Mouse (Mus musculus) kidney, embryonic 16.5 days (tissue): ENCODE data around the gene Gnpat. TPM values are rescaled to one million over a fixed set of nuclear protein-coding genes. Genes with fewer than 3 reads are reported as not detected.

Experiments used
- ATAC-seq: fragments of 200-750 bp; cut with Nextera tagmentation; 2 replicates; pipeline ENCODE4 v1.8.0; 2017; ENCODE audit warnings: moderate TSS enrichment; ENCODE audit not compliant: low FRiP score, low TSS enrichment
- H3K27ac ChIP-seq: fragments of 300-500 bp; sonication (generic); 2 replicates; pipeline ENCODE4 v1.5.1; 2014; ENCODE audit warnings: low read length
- H3K27me3 ChIP-seq: fragments of 300-500 bp; sonication (generic); 2 replicates; pipeline ENCODE4 v1.6.1; 2014; ENCODE audit warnings: low read length, control low read depth, mixed read lengths; ENCODE audit not compliant: insufficient read depth
- H3K36me3 ChIP-seq: fragments of 300-500 bp; sonication (generic); 2 replicates; pipeline ENCODE4 v1.6.1; 2014; ENCODE audit warnings: low read length, control low read depth, mixed read lengths; ENCODE audit not compliant: insufficient read depth
- H3K4me1 ChIP-seq: fragments of 300-500 bp; sonication (generic); 2 replicates; pipeline ENCODE4 v1.6.1; 2014; ENCODE audit warnings: low read length, control low read depth, mixed read lengths; ENCODE audit not compliant: insufficient read depth
- H3K4me2 ChIP-seq: fragments of 300-500 bp; sonication (generic); replicated peaks from 2 replicates; pipeline ENCODE4 v1.6.1; 2014; ENCODE audit warnings: low read depth, low read length
- H3K4me3 ChIP-seq: fragments of 300-500 bp; sonication (generic); 2 replicates; pipeline ENCODE4 v1.5.1; 2014; ENCODE audit warnings: mild to moderate bottlenecking, low read length
- H3K9ac ChIP-seq: fragments of 300-500 bp; sonication (generic); replicated peaks from 2 replicates; pipeline ENCODE4 v1.6.1; 2014; ENCODE audit warnings: low read length
- H3K9me3 ChIP-seq: fragments of 300-500 bp; sonication (generic); 2 replicates; pipeline ENCODE4 v1.6.1; 2016; ENCODE audit warnings: low read length, control low read depth
- WGBS: fragments of 180-500 bp; shearing (Covaris S2); extraction: QIAGEN DNeasy Blood & Tissue Kit; methylation state at CpG from one replicate; pipeline ENCODE4 v1.1.7; 2014; 5-methylcytosine and 5-hydroxymethylcytosine counted together
- polyA plus RNA-seq: library from polyadenylated mRNA; unstranded; fragments of >200 nt; fragmentation: Nextera tagmentation; extraction: Ambion mirVana; gene quantifications from 2 replicates; pipeline ENCODE4 v1.2.1, GENCODE M21; 2015

Gene Gnpat
- polyA plus RNA-seq, 1 experiment from 2014 or later, result 122 TPM

DNA sequence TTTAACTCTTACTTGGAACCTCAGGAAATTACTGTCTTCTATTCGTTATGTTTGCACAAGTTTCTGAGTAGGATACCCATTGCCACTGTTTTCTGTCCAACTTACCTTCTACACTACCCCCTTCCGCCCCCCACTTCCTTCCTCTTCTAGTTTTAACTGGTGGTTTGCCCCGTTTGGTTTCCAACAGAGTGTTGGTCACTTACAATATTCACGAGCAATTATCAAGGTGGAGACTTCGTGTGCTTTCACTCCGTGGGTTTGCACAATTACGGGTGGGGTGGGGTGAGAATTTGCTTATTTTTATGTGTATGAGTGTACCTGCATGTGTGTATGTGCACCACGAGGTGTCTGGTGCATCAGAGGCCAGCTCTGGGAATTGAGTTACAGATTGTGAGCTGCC lies 896 bp downstream of the Gnpat start:
- Histone ChIP-seq H3K4me2 (peak overlapping the region; percentile 82), H3K4me3 (peak overlapping the region; percentile 89), H3K4me1 (peaks cover 6% of the 10 kb centered on the region), H3K9me3 (no peaks in the 10 kb centered on the region), H3K27ac (peak overlapping the region; percentile 95), H3K36me3 (peaks cover 17% of the 10 kb centered on the region), H3K9ac (peak overlapping the region; percentile 98), H3K27me3 (no peaks in the 10 kb centered on the region)
- 15% methylated on average over 8 of the region's 8 CpGs for WGBS
- no peak for ATAC-seq

DNA sequence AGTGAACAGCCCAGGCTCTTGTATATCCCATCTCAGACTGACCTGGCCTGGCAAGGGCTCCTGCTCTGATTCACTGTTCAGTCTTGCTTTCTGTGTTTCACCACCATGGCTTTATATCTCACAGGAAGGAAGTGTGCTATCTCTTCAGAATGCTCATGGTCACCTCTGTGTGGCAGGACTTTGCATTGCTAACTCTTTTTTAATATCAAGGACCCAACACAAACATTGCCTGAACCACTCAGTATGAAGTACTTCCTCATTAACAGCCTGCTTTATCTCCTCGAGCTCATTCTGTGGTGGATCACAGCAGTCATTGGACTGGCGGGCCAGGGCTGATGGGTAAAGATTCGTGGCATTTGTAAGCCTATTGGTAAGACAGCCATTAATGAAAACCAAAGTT lies 3.8 kb downstream of the Gnpat start:
- H3K4me2 ChIP-seq, result no peak overlapping the region
- peaks cover 6% of the 10 kb centered on the region for H3K4me1 ChIP-seq
- H3K9ac ChIP-seq, result no peak overlapping the region
- H3K9me3 ChIP-seq, result no peaks in the 10 kb centered on the region
- no peak overlapping the region for H3K4me3 ChIP-seq
- 78% methylated on average over 3 of the region's 3 CpGs for WGBS
- H3K27me3 ChIP-seq, result no peaks in the 10 kb centered on the region
- H3K36me3 ChIP-seq, result peaks cover 7% of the 10 kb centered on the region
- no peak overlapping the region for H3K27ac ChIP-seq
- no peak for ATAC-seq

DNA sequence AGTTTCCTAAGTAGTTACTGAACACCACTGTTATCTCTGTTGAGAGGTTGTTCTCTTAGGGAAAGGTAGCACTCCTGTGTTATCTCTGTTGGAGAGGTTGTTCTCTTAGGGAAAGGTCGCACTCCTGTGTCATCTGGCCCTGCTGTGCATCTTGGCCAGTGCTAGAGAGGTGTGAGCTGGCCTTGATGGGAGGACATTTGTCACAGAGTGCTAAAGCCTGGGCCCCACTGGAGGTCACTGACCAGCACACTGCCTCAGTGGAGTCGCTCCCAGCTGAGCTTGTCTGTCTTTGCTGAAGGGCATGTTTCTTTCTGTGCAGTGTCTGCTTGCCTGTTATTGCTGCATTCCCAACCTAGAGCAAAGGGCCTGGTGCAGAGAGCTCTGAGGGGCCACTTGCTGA lies 4.3 kb downstream of the Gnpat start:
- Histone ChIP-seq H3K9ac (no peak overlapping the region), H3K27me3 (no peaks in the 10 kb centered on the region), H3K4me1 (peaks cover 6% of the 10 kb centered on the region), H3K9me3 (no peaks in the 10 kb centered on the region), H3K27ac (no peak overlapping the region), H3K36me3 (peaks cover 11% of the 10 kb centered on the region), H3K4me2 (no peak overlapping the region), H3K4me3 (no peak overlapping the region)
- WGBS, result 35% methylated on average over 2 of the region's 2 CpGs
- ATAC-seq, result no peak

DNA sequence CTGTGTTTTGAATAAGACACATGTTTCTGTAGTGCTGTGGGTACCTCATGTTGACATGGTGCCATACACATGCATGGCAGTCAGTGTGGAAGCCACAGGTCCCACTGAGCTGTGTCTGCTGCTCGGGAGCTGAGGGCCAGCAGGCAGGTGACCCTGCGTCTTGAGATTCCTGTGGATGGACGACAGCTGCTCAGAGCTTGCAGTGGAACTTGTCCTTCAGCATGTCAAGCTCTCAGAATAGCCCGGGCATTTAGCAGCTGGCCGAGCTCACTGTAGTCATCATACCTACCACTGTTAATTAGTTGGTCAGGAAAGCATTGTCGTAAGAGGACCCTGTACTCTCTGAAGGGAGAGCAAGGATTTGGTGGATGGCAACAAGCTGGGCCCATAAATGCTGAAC lies 6.9 kb downstream of the Gnpat start:
- H3K27ac ChIP-seq, result no peak overlapping the region
- no peak overlapping the region for H3K4me2 ChIP-seq
- H3K27me3 ChIP-seq, result no peaks in the 10 kb centered on the region
- no peaks in the 10 kb centered on the region for H3K9me3 ChIP-seq
- H3K9ac ChIP-seq, result no peak overlapping the region
- 41% methylated on average over 6 of the region's 6 CpGs for WGBS
- no peaks in the 10 kb centered on the region for H3K4me1 ChIP-seq
- peaks cover 31% of the 10 kb centered on the region for H3K36me3 ChIP-seq
- ATAC-seq, result no peak
- H3K4me3 ChIP-seq, result no peak overlapping the region

DNA sequence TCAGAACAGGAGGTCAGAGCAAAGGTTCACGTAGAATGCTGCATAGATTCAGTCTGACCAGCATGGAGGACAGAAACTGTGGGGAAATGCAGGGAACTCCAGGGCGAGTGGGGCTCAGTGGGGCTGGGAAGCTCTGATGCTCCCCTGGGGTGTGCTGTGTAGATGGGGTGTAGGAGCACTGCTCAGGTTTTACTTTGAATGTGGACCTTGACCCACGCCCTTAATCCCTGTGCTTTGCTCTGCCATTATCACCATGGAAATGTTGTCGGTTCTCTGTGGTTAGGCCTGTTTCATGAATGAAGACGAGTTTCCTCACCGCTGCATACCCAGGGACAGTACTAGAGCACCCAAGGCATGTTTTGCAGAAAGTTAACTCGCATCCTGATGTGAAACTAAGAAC lies 8.6 kb downstream of the Gnpat start:
- Histone ChIP-seq H3K4me3 (no peak overlapping the region), H3K36me3 (peaks cover 43% of the 10 kb centered on the region), H3K9me3 (no peaks in the 10 kb centered on the region), H3K27ac (no peak overlapping the region), H3K9ac (no peak overlapping the region), H3K4me1 (no peaks in the 10 kb centered on the region), H3K4me2 (no peak overlapping the region), H3K27me3 (no peaks in the 10 kb centered on the region)
- 95% methylated on average over 7 of the region's 7 CpGs for WGBS
- ATAC-seq, result no peak

DNA sequence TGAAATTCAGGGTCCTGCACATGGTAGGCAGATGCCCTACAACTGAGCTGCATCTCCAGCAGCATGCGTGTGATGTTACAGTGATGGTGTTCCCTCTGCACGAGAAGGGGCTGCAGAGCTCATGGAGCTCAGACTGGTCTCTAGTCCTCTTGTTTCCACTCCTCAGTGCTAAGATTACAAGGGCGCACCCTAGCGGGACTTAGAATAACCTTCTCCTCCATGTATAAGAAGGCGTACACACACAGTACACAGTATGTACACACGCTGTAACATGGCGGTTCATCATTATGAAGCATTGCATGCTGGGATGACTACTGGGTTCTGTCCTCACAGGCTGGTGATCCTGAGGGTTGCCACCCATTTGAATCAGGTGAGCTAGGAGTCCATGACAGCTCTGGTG lies 9.2 kb downstream of the Gnpat start:
- no peak overlapping the region for H3K4me3 ChIP-seq
- H3K9me3 ChIP-seq, result no peaks in the 10 kb centered on the region
- no peak overlapping the region for H3K4me2 ChIP-seq
- peaks cover 49% of the 10 kb centered on the region for H3K36me3 ChIP-seq
- no peak overlapping the region for H3K27ac ChIP-seq
- WGBS, result 97% methylated on average over 7 of the region's 7 CpGs
- no peak overlapping the region for H3K9ac ChIP-seq
- no peak for ATAC-seq
- H3K27me3 ChIP-seq, result no peaks in the 10 kb centered on the region
- no peaks in the 10 kb centered on the region for H3K4me1 ChIP-seq

DNA sequence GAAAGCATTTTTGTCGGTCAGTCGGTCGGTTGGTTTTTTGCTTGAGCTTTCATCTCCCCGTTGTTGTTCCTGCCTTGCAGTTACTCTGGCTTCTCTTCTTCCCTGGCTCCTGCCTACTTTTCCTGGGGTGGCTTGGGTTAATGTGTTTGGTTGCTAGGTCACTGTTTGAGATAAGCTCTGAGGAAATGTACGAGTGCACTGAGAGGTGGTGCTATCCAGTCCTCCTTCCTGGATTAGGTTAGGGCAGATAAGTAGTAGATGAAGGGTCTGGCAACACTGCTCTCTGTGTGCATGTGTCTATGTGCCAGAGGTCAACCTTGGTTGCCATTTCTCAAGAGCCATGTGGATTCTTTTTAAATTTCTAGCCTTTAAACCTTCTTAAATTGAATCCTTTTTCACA lies 9.9 kb downstream of the Gnpat start:
- no peak for ATAC-seq
- Histone ChIP-seq H3K9ac (no peak overlapping the region), H3K4me2 (no peak overlapping the region), H3K4me1 (no peaks in the 10 kb centered on the region), H3K4me3 (no peak overlapping the region), H3K36me3 (peaks cover 55% of the 10 kb centered on the region), H3K27me3 (no peaks in the 10 kb centered on the region), H3K27ac (no peak overlapping the region), H3K9me3 (no peaks in the 10 kb centered on the region)
- WGBS, result 89% methylated on average over 5 of the region's 5 CpGs

DNA sequence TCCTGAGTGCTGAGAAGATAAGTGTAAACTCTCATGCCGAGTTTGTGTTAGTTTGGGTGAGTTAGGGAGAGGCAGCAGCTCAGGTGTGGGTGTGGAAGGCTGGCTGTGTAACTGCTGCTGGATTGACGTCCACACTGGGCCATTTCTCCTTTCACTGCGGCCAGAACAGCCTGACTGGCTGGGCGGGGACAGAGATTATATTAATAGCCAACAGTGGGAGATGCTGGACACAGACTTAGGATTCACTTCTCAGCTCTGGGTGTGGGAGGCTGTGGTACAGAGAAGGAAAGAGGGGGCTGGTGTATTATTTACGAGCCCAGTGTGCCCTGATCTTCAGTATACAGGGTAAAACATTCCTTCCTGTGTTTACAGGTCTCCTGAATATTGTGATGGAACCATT lies 15.3 kb downstream of the Gnpat start:
- no peak for ATAC-seq
- no peak overlapping the region for H3K27ac ChIP-seq
- no peak overlapping the region for H3K9ac ChIP-seq
- no peaks in the 10 kb centered on the region for H3K27me3 ChIP-seq
- peaks cover 86% of the 10 kb centered on the region for H3K36me3 ChIP-seq
- no peaks in the 10 kb centered on the region for H3K4me1 ChIP-seq
- H3K4me3 ChIP-seq, result no peak overlapping the region
- WGBS, result 85% methylated on average over 5 of the region's 5 CpGs
- H3K4me2 ChIP-seq, result no peak overlapping the region
- H3K9me3 ChIP-seq, result no peaks in the 10 kb centered on the region

DNA sequence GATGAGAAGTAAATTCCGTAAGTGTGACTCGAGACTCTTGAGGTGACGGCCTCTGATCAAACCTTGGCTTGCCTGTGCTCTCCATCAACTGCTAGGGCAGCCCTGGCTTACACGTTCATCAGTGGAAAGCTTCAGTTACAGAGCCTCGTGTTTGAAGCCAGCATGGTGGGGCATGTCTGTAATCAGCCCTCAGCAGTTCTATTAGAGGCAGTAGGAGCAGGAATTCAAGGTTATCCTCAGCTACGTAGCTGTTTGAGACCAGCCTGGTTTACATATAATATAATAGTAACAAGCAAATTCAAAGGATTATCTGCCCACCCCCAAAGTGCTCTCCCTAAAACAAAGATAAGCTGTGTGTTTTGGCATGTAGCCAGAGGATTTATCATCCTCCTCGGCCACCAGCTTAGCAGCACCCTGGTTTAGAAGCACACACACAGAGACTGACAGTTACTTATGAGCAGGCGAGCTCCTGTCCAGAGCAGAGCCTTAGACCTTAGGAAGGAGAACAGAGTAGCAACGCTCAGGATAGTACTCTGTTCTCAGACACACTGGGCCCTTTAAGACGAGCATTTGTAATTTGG lies 16.2 kb downstream of the Gnpat start:
- H3K9ac ChIP-seq, result no peak overlapping the region
- no peak for ATAC-seq
- H3K27ac ChIP-seq, result no peak overlapping the region
- no peaks in the 10 kb centered on the region for H3K27me3 ChIP-seq
- H3K4me2 ChIP-seq, result no peak overlapping the region
- peaks cover 88% of the 10 kb centered on the region for H3K36me3 ChIP-seq
- H3K9me3 ChIP-seq, result no peaks in the 10 kb centered on the region
- no peaks in the 10 kb centered on the region for H3K4me1 ChIP-seq
- no peak overlapping the region for H3K4me3 ChIP-seq
- WGBS, result 80% methylated on average over 10 of the region's 10 CpGs

DNA sequence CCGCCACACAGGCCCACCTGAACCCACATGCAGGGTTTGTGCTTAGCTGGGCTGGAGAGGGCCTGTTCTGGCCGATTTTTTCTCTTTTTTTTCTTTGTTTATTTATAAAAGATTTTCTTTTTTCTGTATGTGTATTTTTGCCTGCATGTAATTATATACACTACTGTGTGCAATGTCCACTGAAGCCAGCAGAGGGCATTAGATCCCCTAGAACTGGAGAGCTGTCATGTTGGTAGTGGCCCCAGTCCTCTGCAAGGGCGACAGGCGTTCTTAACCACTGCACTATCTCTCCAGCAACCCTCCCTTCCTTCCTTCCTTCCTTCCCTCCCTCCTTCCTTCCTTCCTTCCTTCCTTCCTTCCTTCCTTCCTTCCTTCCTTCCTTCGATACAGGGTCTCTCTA lies 25.6 kb downstream of the Gnpat start:
- Histone ChIP-seq H3K4me3 (no peak overlapping the region), H3K9me3 (no peaks in the 10 kb centered on the region; the same call in 1 of the 2 replicates), H3K36me3 (peaks cover 76% of the 10 kb centered on the region), H3K9ac (no peak overlapping the region), H3K4me2 (no peak overlapping the region), H3K27ac (no peak overlapping the region), H3K4me1 (no peaks in the 10 kb centered on the region), H3K27me3 (no peaks in the 10 kb centered on the region)
- ATAC-seq, result no peak
- WGBS, result 93% methylated on average over 5 of the region's 5 CpGs
